Mouse (Mus musculus): ENCODE data around the gene Vwf.

- TF ChIP-seq CTCF (IDR thresholded peaks at IDR 0.05; ENCODE audit: insufficient read depth, low read length): no peak
- no peak for TF ChIP-seq POLR2A (IDR thresholded peaks at IDR 0.05; ENCODE audit: borderline replicate concordance, extremely low read depth, low read depth, low read length)
Measured at GRCm38 (mm10) chr6:125564812-125565281, 18.3 kb downstream of the Vwf start.

Data from lung, adult 2 months (tissue).